Mouse (Mus musculus) hindbrain, embryonic 14.5 days (tissue): ENCODE measurements around the gene Amer3. TPM values are rescaled to one million over a fixed set of nuclear protein-coding genes. Genes with fewer than 3 reads are reported as not detected.
"Not testable (repeated sequence)": the region's sequence is repeated elsewhere in the genome, so short reads cannot be mapped to it uniquely, and the experiment has no call there.

Experiments
- ATAC-seq: fragments of 200-750 bp; cut with Nextera tagmentation; 2 replicates; pipeline ENCODE4 v1.8.0; 2017; ENCODE audit warnings: moderate number of reproducible peaks, mild to moderate bottlenecking, moderate TSS enrichment, moderate library complexity; ENCODE audit not compliant: low FRiP score
- DNase-seq: peaks from one replicate; pipeline ENCODE4 v3.0.0-alpha.2; 2015; ENCODE audit warnings: low spot score
- H3K27ac ChIP-seq: fragments of 300-500 bp; sonication (generic); 2 replicates; pipeline ENCODE4 v1.5.1; 2014; ENCODE audit warnings: mild to moderate bottlenecking, moderate library complexity
- H3K27me3 ChIP-seq: fragments of 300-500 bp; sonication (generic); 2 replicates; pipeline ENCODE4 v1.6.1; 2014; ENCODE audit warnings: mild to moderate bottlenecking, low read length, mixed read lengths; ENCODE audit not compliant: control insufficient read depth, insufficient read depth
- H3K36me3 ChIP-seq: fragments of 300-500 bp; sonication (generic); replicated peaks from 2 replicates; pipeline ENCODE4 v1.6.1; 2014; ENCODE audit not compliant: control insufficient read depth, insufficient read depth
- H3K4me1 ChIP-seq: fragments of 300-500 bp; sonication (generic); replicated peaks from 2 replicates; pipeline ENCODE4 v1.6.1; 2014; ENCODE audit warnings: antibody characterized with exemption, low read length, mixed read lengths; ENCODE audit not compliant: control insufficient read depth, insufficient read depth
- H3K4me2 ChIP-seq: fragments of 300-500 bp; sonication (generic); replicated peaks from 2 replicates; pipeline ENCODE4 v1.6.1; 2014; ENCODE audit warnings: mild to moderate bottlenecking, moderate library complexity
- H3K4me3 ChIP-seq: fragments of 300-500 bp; sonication (generic); replicated peaks from 2 replicates; pipeline ENCODE4 v1.5.1; 2014; ENCODE audit warnings: mild to moderate bottlenecking, low read length
- H3K9ac ChIP-seq: fragments of 300-500 bp; sonication (generic); 2 replicates; pipeline ENCODE4 v1.6.1; 2014
- H3K9me3 ChIP-seq: fragments of 300-500 bp; sonication (generic); 2 replicates; pipeline ENCODE4 v1.6.1; 2016; ENCODE audit warnings: low read length; ENCODE audit not compliant: control insufficient read depth
- WGBS: fragments of 180-500 bp; shearing (Covaris S2); extraction: QIAGEN DNeasy Blood & Tissue Kit; methylation state at CpG from one replicate; pipeline ENCODE4 v1.1.7; 2014; 5-methylcytosine and 5-hydroxymethylcytosine counted together
- polyA plus RNA-seq: library from polyadenylated mRNA; unstranded; fragments of >200 nt; fragmentation: Nextera tagmentation; extraction: Ambion mirVana; gene quantifications from 2 replicates; pipeline ENCODE4 v1.2.1, GENCODE M21; 2014

Amer3 gene
- polyA plus RNA-seq, 1 experiment from 2014 or later, result 29.7 TPM

DNA sequence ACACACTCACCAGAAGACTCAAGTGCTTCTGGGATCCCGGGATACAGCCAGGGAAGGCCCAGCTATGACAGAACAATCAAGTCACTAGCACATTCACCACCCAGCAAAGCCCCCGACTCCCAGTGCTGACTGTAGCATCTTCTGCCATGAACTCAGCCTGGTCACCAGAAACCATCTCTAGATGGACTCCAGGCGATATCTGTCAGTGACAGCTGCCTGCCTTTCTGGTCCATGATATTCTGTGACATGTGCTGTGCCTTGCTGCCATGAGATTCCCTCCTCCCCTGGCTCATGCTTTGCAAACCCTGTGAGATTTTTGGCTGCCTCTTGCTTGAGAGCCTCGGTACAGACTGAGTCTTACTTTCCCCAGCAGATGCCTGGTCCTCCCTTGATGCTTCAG is 5.3 kb downstream of the Amer3 start:
- no peaks in the 10 kb centered on the region for H3K9me3 ChIP-seq
- H3K27me3 ChIP-seq, result peaks cover 6% of the 10 kb centered on the region; the same call in 1 of the 2 replicates
- H3K4me2 ChIP-seq, result no peak overlapping the region
- H3K36me3 ChIP-seq, result peaks cover 37% of the 10 kb centered on the region
- no peak for DNase-seq
- H3K4me3 ChIP-seq, result no peak overlapping the region
- no peak overlapping the region for H3K9ac ChIP-seq
- H3K27ac ChIP-seq, result no peak overlapping the region
- H3K4me1 ChIP-seq, result peaks cover 32% of the 10 kb centered on the region
- ATAC-seq, result no peak
- 78% methylated on average over 4 of the region's 4 CpGs for WGBS

GRCm38 (mm10) chr1:34587298-34588096 is 8.0 kb downstream of the Amer3 start:
- WGBS, result 86% methylated on average over 22 of the region's 22 CpGs
- H3K27ac ChIP-seq, result no peak overlapping the region
- H3K4me1 ChIP-seq, result peaks cover 10% of the 10 kb centered on the region
- peaks cover 58% of the 10 kb centered on the region for H3K36me3 ChIP-seq
- H3K9ac ChIP-seq, result no peak overlapping the region
- H3K4me3 ChIP-seq, result no peak overlapping the region
- H3K4me2 ChIP-seq, result no peak overlapping the region
- H3K27me3 ChIP-seq, result peaks cover 3% of the 10 kb centered on the region; the same call in 1 of the 2 replicates
- no peaks in the 10 kb centered on the region for H3K9me3 ChIP-seq
- DNase-seq (no peak), ATAC-seq (no peak)

DNA sequence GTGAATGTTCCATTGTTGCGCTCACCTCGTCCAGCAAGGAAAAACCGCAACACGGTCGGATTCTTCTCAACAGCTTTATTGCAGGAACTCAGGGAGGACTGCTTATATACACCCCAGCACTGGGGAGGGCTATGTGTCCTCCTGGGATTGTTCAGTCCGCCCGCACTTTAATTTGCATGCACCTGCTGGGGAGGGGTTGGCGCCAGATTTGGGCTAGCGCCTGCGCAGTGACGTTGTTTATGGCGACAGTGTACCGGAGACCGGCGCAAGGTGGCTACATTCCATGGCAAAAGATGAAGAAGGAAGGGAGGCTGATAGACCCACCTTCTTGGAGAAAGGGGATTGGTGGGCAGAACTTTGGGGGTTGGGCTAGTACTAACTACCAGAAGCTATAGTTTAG is 20.5 kb downstream of the Amer3 start:
- whole genome bisulfite sequencing, result 72% methylated on average over 15 of the region's 15 CpGs
- Histone ChIP-seq H3K27me3 (no peaks in the 10 kb centered on the region), H3K27ac (no peak overlapping the region), H3K4me2 (no peak overlapping the region), H3K4me1 (no peaks in the 10 kb centered on the region), H3K9ac (no peak overlapping the region), H3K9me3 (0 out of 2 replicates have a peak, but pooled peaks cover 6% of the 10 kb centered on the region), H3K36me3 (peaks cover 13% of the 10 kb centered on the region), H3K4me3 (no peak overlapping the region)
- ATAC-seq (no peak), DNase-seq (no peak)

GRCm38 (mm10) chr1:34601323-34602047 is 22.0 kb downstream of the Amer3 start:
- no peak overlapping the region for H3K4me3 ChIP-seq
- ATAC-seq (no peak), DNase-seq (no peak)
- no peak overlapping the region for H3K4me2 ChIP-seq
- H3K9ac ChIP-seq, result no peak overlapping the region
- no peaks in the 10 kb centered on the region; the same call in 1 of the 2 replicates for H3K36me3 ChIP-seq
- 84% methylated on average over 3 of the region's 3 CpGs for WGBS
- H3K27ac ChIP-seq, result no peak overlapping the region
- no peaks in the 10 kb centered on the region for H3K27me3 ChIP-seq
- no peaks in the 10 kb centered on the region for H3K4me1 ChIP-seq
- H3K9me3 ChIP-seq, result no peaks in the 10 kb centered on the region

- Histone ChIP-seq H3K27me3 (no peaks in the 10 kb centered on the region), H3K4me3 (no peak overlapping the region), H3K9ac (no peak overlapping the region), H3K4me1 (no peaks in the 10 kb centered on the region), H3K9me3 (no peaks in the 10 kb centered on the region), H3K27ac (no peak overlapping the region), H3K36me3 (no peaks in the 10 kb centered on the region), H3K4me2 (no peak overlapping the region)
- ATAC-seq (peak; percentile 84; the same call in 1 of the 2 replicates), DNase-seq (peak; percentile 88)
- WGBS, result 12% methylated on average over 8 of the region's 8 CpGs
Observed at GRCm38 (mm10) chr1:34602363-34602762, 22.9 kb downstream of the Amer3 start.

DNA sequence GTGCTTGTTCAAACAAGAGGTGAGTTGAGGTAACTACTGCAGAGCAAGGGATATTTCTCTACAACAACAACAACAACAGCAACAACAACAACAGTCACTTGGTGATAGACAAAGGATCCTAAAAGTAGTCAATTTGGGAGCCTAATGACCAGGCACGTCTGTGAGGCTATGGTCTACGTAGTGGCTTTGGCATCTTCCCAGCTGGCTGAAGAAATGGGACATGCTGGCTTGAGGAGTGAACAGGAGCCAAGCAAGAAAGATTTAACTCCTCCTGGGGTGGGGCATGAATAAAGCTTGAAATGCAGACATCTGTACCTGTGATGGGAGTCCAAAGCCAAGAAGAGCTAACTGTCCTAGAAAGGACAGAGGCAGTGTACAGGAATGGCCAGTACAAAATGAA is 34.3 kb downstream of the Amer3 start:
- 87% methylated on average over 2 of the region's 2 CpGs for whole genome bisulfite sequencing
- H3K4me3 ChIP-seq, result no peak overlapping the region
- H3K9me3 ChIP-seq, result no peaks in the 10 kb centered on the region
- H3K9ac ChIP-seq, result no peak overlapping the region
- ATAC-seq (no peak), DNase-seq (no peak)
- H3K27me3 ChIP-seq, result no peaks in the 10 kb centered on the region
- H3K4me2 ChIP-seq, result no peak overlapping the region
- H3K36me3 ChIP-seq, result no peaks in the 10 kb centered on the region
- no peaks in the 10 kb centered on the region for H3K4me1 ChIP-seq
- no peak overlapping the region for H3K27ac ChIP-seq

GRCm38 (mm10) chr1:34620116-34620515 is 40.7 kb downstream of the Amer3 start:
- H3K9ac ChIP-seq, H3K9me3 ChIP-seq, H3K4me2 ChIP-seq, H3K36me3 ChIP-seq, DNase-seq, H3K27me3 ChIP-seq, H3K4me3 ChIP-seq, ATAC-seq, H3K4me1 ChIP-seq, H3K27ac ChIP-seq: not testable (repeated sequence)
- WGBS, result 97% methylated on average over 13 of the region's 13 CpGs

DNA sequence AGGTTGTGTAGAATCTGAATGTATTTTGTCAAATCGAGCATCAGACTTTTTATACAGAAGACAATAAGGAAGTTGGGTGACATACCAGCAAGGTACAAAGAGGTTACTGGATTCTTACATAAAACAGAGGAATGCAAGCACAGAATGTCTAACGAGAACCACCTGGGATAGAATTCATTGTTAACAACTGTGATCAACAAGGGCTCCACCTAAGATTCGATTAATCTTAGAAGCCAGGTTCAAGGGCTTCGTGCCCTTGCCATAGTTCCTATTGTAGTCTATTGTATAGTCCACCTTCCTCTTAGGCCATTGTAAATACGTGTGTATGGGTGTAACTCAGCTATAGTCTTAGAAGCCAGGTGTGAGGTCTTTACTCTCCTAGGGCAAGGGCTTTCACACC is 41.3 kb downstream of the Amer3 start:
- not testable (repeated sequence) for ATAC-seq, H3K4me3 ChIP-seq, H3K36me3 ChIP-seq, H3K27me3 ChIP-seq, H3K27ac ChIP-seq, H3K9ac ChIP-seq, H3K9me3 ChIP-seq, DNase-seq, H3K4me2 ChIP-seq, H3K4me1 ChIP-seq
- WGBS, result 95% methylated on average over 5 of the region's 5 CpGs

GRCm38 (mm10) chr1:34635711-34636110 is 56.3 kb downstream of the Amer3 start:
- H3K36me3 ChIP-seq, result no peaks in the 10 kb centered on the region
- 84% methylated on average over 18 of the region's 18 CpGs for WGBS
- ATAC-seq (no peak), DNase-seq (no peak)
- H3K4me1 ChIP-seq, result no peaks in the 10 kb centered on the region
- no peak overlapping the region for H3K27ac ChIP-seq
- H3K4me3 ChIP-seq, result no peak overlapping the region
- no peak overlapping the region for H3K4me2 ChIP-seq
- no peaks in the 10 kb centered on the region for H3K27me3 ChIP-seq
- H3K9me3 ChIP-seq, result no peaks in the 10 kb centered on the region
- no peak overlapping the region for H3K9ac ChIP-seq
